Mouse (Mus musculus) common myeloid progenitor, adult 5-6 weeks (primary cell): Measurements from ENCODE around the gene H13. TPM values are rescaled to one million over a fixed set of nuclear protein-coding genes. Genes with fewer than 3 reads are reported as not detected.

Experiments
- ATAC-seq: replicated peaks from 2 replicates; pipeline ENCODE4 v1.8.0; 2016; ENCODE audit warnings: low read depth, mild to moderate bottlenecking, moderate TSS enrichment, inconsistent platforms; ENCODE audit not compliant: poor library complexity, severe bottlenecking
- total RNA-seq: library from RNA; stranded (forward); fragments of 200-1000, 187-1606 nt; gene quantifications from 2 replicates; pipeline ENCODE4 v1.2.3, GENCODE M21; 2017

Gene H13
- total RNA-seq, 1 experiment from 2014 or later = 70.3 TPM

DNA sequence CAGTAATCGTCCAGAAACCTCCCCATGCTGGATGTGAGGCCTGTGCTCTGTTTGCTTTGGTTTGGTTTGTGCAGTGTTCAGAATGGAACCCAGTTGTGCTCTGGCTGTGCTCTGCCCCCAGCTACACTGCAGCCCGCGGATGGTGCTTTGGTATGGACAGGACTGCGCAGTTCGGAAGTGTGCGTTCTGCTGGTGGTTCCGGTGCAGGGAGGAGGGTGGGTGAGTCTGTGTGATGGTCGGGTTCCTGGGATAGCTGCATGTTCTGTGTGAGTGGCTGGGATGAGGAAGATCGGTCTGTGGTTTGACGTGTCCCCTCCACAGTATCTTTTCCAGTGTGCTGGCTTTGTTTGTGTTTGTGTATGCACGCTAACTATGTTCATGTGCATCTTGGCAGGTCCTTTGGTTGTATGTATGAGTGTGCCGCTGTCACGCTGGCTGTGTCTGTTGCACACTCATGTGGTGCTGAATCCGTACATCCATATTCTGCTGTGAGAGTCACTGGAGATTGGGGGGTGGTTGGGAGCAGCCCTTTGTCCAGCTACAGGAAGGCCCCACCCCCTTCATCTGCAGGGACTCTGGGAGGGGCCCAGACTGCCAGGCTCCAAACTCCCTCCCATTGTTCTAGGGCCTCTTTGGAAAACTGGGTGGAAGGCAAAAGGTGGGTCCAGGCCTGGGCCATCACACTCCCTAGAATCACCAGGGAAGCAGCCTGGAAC is 58.7 kb downstream of the H13 start:
- ATAC-seq = no peak

DNA sequence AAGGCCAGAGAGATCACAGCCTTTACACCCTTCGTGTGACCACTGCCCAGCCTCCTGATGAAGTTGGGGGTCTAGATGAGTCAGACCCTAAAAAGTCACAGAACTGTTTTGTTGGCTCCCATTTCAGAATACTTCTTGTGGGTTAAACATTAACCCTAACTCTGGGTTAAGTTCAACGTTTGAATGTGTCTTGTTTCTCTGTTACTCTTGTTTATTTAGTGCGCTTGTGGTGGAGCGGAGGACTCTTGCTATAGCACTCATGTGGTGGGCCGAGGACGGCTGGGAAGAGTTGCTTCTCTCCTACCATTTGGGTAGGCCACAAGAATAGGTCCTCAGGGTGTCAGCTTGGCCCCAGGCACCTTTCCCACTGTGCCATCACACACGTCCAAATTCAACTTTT is 59.3 kb downstream of the H13 start:
- no peak for ATAC-seq

DNA sequence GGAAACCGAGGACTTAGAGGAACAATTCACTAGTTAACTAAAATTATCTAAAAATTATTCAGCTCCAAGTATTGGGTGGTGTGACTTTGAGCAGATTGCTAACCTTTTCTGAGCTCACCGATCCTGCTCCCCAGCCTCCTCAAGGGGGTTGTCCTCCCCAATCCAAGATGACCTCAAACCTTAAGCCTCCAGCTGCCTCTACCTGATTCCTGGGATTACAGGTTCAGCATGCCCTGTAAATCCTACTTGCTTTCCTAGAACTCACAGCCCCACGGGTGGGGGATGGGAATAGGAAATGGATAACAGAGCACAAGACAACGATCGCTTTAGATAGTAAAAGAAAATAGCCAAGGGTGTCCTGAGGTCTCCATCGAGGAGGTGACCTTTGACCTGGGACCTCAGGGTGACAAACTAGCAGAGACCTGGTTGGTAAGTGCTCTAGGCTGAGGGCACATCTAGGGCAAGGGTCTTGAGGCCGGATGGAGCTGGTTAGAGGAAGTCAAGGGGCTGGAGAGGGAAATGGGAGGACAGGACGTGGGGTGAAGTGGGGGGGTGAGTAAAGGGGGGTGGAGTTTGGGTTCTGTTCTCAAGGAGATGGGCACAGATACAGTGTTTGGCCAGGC is 59.9 kb downstream of the H13 start:
- ATAC-seq = no peak

DNA sequence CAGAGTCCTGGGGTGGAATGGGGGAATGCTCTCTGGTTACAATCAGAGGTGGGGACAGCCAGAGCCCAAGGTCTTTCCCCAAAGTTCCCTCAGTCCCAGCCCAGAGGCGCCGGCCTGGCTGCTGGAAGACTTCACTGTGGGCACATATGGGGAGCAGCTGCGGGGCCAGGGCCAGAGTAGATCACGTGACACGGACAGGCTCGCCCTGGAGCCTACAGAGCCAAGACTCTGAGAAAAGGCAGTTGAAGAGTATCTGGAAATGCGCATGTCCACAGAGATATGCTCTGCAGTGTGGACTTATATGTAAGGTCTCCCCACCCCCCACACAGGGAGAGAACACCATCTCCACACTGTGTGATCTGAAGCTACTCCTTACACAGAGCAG is 60.4 kb downstream of the H13 start:
- no peak for ATAC-seq

DNA sequence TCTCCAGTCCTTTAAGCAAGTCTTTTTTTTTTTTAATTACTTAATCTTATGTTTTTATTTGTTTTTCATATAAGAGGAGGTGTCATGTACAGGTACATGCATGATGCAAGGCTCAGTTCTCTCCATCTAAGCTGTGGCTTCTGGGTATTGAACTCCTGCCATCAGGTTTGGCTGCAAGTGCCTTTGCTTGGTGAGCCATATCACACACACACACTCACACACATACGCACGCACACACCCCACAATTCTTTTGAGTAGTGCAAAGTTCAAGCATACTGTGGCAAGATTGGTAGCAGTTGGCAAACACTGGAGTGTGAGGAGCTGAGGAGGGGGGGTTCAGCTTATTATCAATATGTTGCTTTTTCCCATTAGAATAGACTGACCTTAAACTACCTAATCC is 63.9 kb downstream of the H13 start:
- ATAC-seq = no peak

DNA sequence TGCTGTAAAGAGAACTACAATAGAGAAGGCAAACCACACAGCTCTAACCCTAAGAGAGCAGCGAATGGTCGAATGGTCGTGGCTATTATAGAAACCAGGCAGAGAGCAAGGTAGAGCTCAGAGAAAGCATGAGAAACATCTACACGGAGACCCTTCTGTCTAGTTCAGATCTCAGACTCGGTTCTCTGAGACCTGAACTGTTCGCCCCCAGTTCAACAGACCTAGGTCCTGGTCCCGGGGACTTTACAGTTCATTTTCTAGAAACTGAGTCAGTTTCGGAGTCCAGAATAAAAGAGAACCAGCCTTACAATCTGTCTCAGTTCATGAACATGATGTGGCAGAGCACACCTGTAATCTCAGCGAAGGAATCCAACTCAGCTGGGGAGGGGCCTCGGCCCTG is 65.2 kb downstream of the H13 start:
- ATAC-seq = no peak

DNA sequence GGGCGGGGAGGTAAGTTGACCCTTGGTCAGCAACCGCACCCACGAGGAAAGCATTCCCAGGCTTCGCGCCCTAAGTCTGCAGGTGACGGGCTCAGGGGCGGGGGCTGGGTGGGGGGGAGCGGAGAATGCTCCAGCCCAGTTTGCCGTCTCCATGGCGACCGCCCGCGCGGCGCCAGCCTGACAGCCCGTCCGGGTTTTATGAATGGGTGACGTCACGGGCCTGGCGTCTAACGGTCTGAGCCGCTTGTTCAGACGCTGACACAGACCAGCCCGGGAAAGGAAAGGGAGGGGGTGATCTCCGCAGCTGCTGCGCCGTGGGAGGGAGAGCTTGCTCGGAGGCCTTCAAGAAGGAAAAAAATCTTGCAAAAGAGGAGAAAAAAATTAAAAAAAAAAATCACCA is 65.7 kb downstream of the H13 start:
- peak; percentile 58 for ATAC-seq

DNA sequence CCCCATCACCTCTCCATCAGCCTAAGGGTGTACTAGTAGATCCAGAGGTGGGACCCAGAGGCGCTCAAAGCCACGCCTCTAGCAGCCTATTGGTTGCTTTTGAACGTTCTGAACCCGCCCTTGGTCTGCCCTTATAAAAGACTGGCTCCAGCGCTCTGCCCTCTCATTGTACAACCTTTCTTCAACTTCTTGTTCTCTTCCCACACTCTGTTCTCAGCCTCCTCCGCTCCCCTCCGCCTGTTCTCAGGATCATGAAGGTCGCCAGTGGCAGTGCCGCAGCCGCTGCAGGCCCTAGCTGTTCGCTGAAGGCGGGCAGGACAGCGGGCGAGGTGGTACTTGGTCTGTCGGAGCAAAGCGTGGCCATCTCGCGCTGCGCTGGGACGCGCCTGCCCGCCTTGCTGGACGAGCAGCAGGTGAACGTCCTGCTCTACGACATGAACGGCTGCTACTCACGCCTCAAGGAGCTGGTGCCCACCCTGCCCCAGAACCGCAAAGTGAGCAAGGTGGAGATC is 66.9 kb downstream of the H13 start, which contains the start of gene Id1:
Gene Id1 (plus strand): TSS at position 162 of the 512 bp plus-strand sequence.
- peak; percentile 58 for ATAC-seq

DNA sequence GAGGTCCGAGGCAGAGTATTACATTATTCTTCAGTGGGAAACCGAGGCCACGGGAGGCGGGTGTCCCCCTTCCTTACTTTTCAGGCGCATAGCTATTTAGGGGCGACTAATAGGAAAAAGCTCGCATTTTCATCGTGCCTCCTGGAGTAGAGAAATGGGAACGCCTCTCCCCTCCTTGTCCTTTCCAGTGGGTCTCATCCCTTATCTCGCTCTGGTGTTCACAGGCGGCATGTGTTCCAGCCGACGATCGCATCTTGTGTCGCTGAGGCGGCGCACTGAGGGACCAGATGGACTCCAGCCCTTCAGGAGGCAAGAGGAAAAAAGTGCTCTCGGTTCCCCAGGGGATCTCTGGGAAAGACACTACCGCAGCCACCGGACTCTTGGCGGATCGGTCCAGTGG is 67.5 kb downstream of the H13 start:
- ATAC-seq = no peak

DNA sequence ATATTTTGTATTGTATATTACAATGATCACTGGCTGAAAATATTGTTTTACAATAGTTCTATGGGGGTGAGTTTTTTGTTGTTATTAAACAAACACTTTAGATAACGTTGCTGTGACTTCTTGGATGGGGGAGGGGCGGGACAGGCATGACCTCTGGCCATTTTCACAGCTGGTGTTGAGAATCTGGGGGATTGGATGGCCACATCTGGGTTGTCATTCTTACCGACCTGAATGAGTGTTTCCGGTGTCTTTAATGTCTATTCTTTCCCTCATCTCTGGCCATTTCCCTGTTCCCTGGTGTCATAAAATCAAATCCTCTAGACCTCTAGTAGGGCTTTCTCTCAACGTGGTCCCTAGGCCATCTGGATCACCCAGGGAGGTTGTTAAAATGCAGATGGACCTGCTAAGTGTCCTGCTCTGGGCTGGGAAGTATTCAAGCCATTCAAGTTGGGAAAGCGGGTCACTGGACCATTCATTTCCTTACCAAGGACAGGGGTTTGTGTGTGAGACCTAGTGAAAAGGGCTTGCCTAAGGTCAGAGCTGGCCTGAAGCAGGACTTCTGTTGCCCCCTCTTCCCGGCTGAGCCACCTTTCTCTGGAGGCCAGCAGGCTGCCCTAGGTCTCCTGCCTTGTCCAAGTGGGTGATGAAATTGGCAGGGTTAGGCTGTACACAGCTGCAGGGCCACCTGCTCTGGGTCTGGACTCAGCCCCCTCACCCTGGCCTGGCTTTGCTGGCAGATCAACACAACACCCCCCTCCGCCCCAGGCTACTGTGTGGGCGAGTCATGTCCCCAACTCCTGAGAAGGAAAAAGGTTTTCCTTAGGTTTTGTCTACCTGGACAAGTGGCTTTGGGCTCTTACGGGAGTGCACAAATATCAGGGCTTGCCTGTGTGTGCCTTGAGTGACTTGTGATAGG is 68.3 kb downstream of the H13 start:
- no peak for ATAC-seq

DNA sequence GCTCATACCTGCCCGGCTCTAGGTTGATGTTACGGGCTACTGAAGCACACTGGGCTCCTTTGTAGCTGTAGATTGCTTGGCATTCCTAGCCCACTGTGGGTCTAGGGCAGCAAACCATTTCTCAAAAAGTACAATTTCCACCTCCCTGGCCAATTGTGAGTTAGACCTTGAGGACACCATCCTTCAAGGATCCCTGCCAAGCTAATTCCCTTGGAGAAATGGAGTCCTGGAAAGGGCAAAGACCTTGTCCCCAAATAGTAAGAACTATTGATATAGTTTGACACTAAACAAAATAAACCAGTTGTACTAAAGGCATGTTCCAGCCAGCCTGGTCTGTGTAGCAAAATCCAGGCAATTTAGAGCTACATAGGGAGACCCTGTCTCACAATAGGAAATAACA is 69.1 kb downstream of the H13 start:
- no peak for ATAC-seq

DNA sequence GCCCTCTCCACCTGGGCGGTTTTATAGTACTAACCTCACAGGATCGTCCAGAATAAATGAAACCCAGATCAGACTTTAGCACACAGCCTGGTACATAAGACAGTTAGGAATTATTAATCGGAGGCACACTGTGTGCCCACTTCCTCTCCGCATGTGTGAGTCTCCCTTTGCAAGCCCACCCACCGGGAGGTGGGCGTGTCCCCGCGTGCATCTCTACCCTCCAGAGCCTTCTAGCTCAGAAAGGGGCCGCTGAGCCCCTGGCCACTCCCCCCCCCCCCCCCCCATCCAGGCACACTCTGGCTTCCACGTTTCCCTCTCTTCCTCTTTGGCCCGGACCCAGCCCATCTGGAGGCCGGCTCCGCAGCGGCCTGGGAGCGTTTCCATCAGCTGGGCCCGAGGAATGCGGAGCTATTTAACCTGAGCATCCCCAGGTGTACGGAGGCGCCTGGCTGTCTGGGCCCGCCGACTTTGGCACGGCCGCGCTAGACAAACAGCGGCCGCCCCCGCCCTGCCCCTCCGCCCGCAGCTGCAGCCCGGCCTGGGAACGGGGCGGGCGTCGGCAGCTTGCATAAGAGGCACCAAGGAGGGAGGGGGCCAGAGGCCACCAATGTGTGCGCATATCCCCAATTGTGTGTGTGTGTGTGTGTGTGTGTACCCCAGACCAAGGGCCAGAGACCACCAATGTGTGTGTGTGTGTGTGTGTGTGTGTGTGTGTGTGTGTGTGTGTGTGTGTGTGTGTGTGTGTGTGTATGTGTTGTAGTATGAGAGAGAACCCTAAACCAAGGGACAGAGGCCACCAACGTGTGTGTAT is 70.0 kb downstream of the H13 start:
- 0 out of 2 replicates have a peak, but pooled peaks have one; percentile 6 for ATAC-seq

DNA sequence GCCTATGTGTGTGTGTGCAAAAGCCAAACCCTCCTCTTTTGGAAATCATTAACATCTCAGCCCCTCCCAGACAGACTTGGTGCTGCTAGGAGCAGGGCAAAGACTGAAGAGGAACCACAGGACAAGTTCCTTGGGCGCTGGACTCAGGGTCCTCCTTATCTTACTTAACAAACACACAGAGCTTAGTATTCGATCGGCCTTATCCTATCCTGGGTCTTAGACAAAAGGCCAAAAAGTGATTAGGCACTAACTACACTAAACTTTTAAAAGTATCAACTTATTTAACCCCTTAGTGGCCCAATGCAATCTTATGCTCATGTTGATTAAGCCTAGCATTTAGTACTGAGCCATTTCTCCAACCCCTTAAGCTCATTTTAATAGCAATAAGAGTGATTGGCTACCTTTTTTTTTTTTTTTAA is 70.6 kb downstream of the H13 start:
- peak; percentile 8; the same call in 1 of the 2 replicates for ATAC-seq

DNA sequence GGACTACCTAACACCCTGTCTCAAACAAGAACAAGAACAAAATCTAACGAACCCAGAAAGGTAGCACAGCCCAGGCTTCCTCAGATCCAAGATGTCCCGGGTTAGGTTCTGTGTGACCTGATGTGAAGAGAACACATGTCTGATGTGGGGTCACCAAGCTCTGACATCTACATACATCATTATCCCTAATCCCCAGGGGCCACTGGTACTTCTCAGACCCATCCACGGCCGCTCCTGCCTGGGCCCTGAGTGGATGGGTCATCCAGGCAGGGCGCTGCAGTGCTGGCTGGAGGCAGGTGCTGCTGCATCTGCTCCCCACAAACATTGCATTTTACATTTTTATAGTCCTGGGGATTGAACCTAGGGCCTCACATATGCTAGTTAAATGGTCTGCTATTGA is 71.2 kb downstream of the H13 start:
- no peak for ATAC-seq

DNA sequence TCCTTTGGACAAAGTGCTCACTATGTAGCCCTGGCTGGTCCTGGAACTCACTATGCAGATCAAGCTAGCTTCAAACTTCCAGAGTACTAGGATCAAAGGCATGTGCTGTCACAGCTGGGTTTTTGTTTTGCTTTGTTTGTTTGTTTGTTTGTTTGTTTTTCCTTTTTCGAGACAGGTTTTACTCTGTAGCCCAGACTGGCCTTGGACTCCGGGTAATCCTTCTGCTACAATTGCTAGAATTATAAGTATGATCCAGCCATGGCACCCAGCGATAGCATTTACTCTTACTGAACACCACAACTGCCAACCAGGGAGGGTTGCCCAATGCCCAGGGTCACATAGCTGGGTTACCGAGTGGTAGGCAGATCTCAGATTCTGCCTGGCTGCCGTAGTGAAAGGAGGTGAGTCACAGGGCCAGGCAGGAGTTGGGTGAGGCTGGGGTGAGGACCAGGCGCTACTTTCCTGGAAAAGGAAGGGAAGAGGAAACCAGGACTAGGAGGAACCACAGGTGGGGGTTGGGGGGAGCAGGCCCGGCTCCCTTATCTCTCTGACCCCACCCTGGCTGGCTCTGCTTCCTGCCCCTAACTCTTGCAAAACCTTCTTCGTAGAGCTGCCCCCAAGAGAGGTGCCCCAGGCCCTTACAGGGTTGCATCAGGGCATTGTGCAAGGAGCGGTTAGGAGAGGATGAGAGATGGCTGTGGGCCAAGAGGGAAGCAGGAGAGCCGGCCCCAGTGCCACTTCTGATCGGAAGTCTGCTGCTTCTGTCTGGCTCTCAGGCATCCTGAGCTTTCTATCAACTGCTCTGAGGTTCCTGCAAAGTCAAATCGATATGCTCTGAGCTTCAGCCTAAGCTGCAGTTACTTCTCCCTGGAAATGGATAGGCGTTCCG is 72.1 kb downstream of the H13 start:
- ATAC-seq = peak; percentile 73

DNA sequence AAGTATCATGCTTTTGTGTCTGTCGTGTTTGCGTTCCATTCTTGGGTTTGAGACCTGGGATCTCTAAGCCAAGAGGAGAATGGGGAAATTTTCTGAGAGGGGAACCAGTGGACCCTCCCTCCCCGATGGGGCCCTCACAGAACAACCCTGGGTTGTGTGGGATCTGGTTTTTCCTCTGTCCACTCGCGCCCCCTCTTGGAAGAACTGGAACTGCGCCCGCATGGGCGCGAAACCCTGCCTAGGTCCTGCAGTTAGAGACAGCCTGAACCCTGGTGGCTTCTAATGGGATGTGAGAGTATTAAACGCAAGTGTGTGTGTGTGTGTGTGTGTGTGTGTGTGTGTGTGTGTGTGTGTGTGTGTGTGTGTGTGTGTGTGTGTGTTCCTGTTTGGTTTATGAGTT is 73.2 kb downstream of the H13 start:
- ATAC-seq = peak; percentile 27

DNA sequence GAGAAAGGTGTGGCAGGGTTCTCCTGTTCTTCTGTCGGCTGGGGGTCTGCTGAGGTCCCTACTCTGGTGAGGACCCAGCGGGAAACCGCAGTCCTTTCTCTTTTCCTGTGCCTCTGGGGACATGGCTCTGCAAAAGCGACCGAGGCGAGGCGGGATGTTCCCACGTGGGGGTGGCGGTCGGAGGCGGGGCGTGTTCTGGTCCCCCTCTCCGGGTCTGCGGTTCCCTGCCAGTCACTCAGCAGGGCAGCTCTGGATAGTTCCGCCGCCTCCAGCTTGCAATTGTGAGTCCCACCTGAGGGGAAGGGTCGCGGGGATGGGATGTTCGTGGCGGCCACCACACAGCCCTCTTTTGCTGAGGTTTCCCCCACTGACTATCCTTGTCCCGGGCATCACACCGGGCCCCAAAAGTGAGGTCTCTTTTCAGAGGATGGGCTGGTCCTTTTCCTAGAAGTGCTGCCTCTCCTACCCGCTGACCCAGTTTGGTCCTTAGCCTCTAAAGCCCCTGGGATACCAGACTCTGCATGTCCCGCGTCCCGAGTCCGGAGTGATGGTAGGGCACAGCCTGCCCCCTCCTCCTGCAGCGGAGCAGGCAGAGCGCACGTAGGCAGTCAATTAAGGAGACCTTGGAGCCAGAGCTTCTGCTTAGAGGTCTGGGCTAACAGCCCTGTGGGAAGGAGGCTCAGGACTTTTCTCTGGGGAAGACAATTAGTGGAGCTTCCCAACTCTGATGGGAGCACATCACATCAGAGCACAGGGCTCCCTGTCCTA is 84.9 kb downstream of the H13 start, which contains the start of gene Cox4i2:
Gene Cox4i2 (plus strand): TSS at position 230 of the 768 bp plus-strand sequence.
- peak; percentile 86 for ATAC-seq
